Mouse (Mus musculus) leukemia stem cell, adult 10-12 weeks (primary cell): Measurements from ENCODE around the gene Zc3h7b. TPM values are rescaled to one million over a fixed set of nuclear protein-coding genes. Genes with fewer than 3 reads are reported as not detected.

ENCODE experiments used
- polyA plus RNA-seq: library from polyadenylated mRNA; stranded (reverse); fragments of >175 nt; gene quantifications from 2 replicates; pipeline ENCODE4 v1.2.3, GENCODE M21; 2012; ENCODE audit warnings: low replicate concordance

Gene Zc3h7b
- 57.6 and 58.2 TPM in 2 replicates for polyA plus RNA-seq

DNA sequence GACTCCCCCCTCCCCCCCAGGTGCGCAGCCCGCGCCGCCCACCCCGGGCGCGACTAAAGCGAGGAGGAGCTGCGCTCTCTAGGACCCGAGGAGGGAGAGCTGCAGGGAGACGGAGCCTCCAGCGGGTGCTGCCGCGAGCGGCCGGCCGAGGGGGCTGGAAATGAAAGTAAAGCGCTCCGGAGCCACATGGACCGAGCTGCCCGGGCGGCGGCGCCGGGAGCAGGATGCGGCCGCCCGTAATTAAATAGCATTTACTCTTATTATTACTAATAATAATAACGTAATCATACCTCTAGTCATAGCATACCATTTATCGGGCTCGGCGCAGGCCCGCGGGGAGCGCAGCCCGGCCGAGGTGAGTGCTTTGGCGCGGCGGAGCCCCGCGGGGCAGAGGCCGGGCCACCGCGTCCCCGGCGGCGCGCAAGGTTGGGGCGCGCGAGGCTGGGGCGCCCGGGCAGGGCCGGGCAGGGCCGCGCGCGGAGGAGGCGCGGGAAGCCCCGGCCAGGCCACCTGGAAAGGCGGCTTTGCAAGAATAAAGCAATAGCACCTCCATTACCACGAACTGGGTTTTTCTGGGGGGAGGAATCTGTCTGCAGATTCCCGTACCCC, at the start of gene Zc3h7b, which contains the start of gene Rangap1:
Gene Zc3h7b (plus strand): TSS at position 66 of the 609 bp plus-strand sequence.
Gene Rangap1 (minus strand): TSS at position 539 of the 609 bp plus-strand sequence.

GRCm38 (mm10) chr15:81697175-81697574, 47.7 kb upstream of the Zc3h7b start, which contains the start of gene Chadl:
Chadl (minus strand) TSS chr15:81697287.

GRCm38 (mm10) chr15:81802001-81802890, 57.4 kb downstream of the Zc3h7b start, which contains the start of gene Tef:
Tef (plus strand) TSS chr15:81802421.

Other genes with a start within 250 kb of the Zc3h7b start
- gene Ep300, start 159.7 kb upstream of the Zc3h7b start, polyA plus RNA-seq = 33.1 and 40.7 TPM in 2 replicates
- 5.4 and 18.7 TPM in 2 replicates for gene L3mbtl2, start 81.2 kb upstream of the Zc3h7b start, polyA plus RNA-seq
- gene Chadl, start 47.8 kb upstream of the Zc3h7b start, polyA plus RNA-seq = 0.09 and 0.52 TPM in 2 replicates
- gene Rangap1, start 473 bp downstream of the Zc3h7b start, polyA plus RNA-seq = 503 and 523 TPM in 2 replicates
- 11.4 and 65.8 TPM in 2 replicates for gene Tef, start 57.4 kb downstream of the Zc3h7b start, polyA plus RNA-seq
- 81.3 and 104 TPM in 2 replicates for gene Tob2, start 113.7 kb downstream of the Zc3h7b start, polyA plus RNA-seq
- 4.9 and 15.2 TPM in 2 replicates for gene Phf5a, start 126.9 kb downstream of the Zc3h7b start, polyA plus RNA-seq
- 159 and 185 TPM in 2 replicates for gene Aco2, start 127.3 kb downstream of the Zc3h7b start, polyA plus RNA-seq
- gene Polr3h, start 181.2 kb downstream of the Zc3h7b start, polyA plus RNA-seq = 79.7 and 137 TPM in 2 replicates
- 0.75 and 1.6 TPM in 2 replicates for gene Csdc2, start 191.7 kb downstream of the Zc3h7b start, polyA plus RNA-seq
- 126 and 148 TPM in 2 replicates for gene Pmm1, start 215.9 kb downstream of the Zc3h7b start, polyA plus RNA-seq
- not detected in 2 replicates for gene 1700029P11Rik, start 235.5 kb downstream of the Zc3h7b start, polyA plus RNA-seq
- gene Xrcc6, start 242.8 kb downstream of the Zc3h7b start, polyA plus RNA-seq = 4.7 and 11.7 TPM in 2 replicates